Mouse (Mus musculus) liver, adult (tissue): ENCODE measurements at regions not wholly inside any gene's neighbourhood (a gene's known extent, or its start where the extent isn't known, plus 50 kb on each side); places are given as distances from the start of the nearest gene placed in this dataset.

Experiments
- GATA4 ChIP-seq: IDR thresholded peaks from 2 replicates; pipeline ENCODE4 v1.6.1; 2014; ENCODE audit warnings: mild to moderate bottlenecking, low read length; ENCODE audit not compliant: insufficient replicate concordance

DNA sequence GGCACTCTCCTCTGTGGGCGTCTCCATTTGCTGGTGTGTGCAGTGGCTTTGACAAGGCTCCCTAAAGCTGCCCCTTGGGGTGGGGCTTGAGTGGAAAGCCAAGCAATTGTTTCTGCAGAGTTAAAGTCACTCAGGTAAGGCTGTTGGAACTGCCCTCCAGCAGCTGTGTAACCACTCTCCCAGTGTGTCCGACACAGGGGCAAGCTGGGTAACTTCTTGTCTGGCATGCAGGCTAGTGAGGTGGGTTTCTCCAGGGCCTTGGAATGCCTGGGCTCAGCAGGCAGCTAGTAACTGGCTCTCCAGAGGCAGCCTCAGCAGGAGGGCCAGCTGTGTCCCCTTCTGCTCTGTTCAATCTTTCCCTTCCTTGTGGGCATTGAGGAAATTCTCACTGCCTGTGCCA is 199.5 kb upstream of the Gas1 start:
- no peak for TF ChIP-seq GATA4

DNA sequence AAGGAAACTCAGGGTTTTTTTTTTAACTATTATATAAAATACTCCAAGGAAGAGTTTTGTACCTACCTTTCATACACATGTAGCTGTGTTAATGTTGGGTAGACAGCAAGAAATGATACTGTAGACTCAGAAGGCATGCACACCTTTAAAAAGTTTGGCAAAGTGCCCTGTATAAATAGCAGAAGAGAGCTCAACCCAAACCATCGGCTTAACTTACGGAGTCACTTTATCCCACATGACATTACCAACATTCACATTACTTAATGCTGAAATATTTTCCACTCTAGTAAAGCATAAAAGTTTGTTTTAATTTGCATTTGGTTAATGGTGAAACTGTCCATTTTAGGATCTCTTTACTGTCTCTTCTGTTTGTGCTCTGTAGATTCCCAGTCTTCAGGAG is 205.7 kb upstream of the Gas1 start:
- no peak for TF ChIP-seq GATA4

DNA sequence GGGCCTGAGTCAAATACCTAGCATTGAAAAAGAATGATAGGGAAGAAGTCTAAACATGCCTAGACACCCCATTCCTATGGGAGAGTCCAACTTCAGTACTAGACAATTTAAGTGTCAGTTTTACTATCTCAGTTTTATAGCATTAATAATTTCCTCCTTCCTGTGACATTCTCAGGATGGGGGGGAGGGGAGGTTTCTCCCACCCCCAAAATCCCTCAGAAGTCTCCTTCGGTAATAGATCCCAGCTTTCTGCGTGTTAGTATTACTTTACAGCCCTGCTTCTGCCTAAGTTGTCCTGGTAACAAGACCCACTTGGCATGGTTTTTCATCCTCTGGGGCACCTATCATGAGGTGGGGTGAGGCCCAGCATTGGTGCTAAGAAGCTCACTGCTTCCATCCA is 202.9 kb upstream of the Dapk1 start:
- TF ChIP-seq GATA4, result no peak

DNA sequence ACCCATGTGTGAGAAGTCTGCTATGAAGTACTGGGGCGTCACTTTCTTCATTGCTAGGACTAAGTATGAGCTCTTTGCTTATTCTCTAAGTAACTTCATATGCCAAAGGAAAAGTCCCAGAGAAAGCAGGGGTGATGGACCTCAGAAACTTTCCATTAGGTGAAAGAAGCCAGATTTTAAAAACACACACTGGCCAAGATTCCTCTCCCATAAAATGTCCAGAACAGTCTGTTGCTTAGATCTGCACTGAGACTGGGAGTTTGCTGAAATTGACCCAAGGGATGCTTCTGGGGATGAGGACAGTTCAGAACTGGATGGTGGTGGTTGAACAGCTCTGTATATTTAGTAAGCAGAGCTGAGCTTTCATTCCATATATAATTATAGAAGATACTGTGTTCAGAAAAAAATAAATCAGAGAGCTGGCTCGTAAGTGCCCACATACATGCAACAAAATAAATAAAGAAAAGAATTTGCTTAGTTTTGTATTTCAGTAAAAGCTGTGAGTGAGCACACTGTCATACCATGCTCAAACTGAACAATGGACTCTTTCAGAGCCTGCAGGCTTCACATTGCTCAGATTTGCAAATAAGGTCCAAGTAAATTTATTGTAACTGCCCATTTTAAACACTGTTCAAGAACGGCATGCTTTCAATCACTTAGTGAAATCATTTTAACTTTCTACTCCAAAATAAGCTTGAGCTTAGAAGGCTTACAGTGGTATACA is 200.8 kb upstream of the Dapk1 start:
- TF ChIP-seq GATA4, result no peak

GRCm38 (mm10) chr13:60403471-60403870 is 198.3 kb upstream of the Dapk1 start:
- TF ChIP-seq GATA4, result no peak

GRCm38 (mm10) chr13:60407344-60407743 is 194.4 kb upstream of the Dapk1 start:
- TF ChIP-seq GATA4, result no peak

DNA sequence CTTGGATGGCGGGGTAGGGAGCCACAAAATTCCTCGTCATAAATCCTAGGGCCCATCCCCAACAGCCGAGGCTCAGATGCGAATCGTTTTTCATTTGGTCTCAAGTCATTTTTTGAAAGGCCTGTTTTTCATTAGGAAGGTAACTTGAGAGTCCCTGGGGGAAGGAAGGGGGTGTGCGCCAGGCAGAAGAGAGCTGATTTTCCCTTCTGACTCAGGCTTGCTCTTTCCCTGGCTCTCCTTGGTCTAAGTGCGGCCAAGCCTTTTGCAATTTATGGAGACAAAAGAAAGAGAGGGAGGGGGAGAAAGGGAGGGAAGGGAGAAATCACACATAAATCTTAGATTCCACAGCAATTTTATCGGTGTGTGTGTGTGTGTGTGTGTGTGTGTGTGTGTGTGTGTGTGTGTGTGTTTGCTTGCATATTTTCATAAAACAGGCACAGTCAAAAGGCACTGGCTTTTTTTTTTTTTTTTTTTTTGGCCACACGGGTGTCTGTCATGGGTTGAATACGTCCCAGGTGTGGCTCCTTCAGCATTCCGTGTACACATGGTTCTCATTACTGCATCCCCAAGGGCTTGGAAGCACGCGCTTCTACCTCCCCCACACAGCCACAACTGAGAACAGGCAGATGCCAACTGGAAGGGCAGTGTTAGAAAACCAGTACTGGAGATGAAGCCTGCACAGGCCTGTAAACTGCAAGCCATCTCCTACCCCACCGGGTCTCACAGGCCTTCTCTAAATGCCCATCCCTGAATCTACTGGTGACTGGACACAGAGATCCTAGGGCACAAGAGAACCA is 191.8 kb upstream of the Dapk1 start:
- TF ChIP-seq GATA4, result no peak

DNA sequence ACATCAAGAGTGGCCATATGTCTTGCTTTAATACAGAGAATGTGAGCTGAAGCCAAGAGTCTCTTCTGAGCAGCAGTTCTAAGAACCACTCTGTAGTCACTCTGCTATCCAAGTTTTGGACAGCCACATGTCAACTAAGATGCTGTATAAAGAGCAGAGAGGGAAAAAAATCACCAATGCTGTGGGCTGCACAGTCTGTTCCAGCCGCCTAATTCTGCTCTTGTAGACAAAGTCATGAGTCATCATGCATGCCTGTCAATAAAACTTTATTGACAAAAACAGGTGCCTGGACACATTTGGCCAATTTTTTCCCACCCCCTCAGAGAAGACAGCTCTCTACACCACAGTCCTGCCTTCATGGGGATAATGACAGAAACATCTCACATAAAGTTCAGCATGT is 185.7 kb upstream of the Dapk1 start:
- no peak for TF ChIP-seq GATA4

DNA sequence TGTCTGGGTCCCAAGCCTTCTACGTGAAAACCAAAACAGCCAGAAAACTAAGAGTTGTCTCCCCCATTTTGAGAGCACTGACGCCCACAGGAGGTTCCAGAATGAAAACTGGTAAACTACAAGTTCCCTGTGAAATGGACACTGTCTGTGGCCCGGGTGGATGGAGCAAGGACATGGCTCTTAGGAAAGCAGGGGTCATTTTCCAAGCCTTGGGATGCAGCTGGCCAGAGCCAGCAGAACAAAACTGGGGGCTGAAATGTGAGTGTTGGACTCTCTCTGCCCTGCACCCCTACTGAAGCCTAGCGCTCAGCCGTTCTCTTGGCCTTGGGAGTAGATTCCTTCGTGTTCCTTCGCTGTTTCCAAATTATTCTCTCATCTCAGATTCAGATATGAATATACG is 184.7 kb upstream of the Dapk1 start:
- no peak for TF ChIP-seq GATA4

DNA sequence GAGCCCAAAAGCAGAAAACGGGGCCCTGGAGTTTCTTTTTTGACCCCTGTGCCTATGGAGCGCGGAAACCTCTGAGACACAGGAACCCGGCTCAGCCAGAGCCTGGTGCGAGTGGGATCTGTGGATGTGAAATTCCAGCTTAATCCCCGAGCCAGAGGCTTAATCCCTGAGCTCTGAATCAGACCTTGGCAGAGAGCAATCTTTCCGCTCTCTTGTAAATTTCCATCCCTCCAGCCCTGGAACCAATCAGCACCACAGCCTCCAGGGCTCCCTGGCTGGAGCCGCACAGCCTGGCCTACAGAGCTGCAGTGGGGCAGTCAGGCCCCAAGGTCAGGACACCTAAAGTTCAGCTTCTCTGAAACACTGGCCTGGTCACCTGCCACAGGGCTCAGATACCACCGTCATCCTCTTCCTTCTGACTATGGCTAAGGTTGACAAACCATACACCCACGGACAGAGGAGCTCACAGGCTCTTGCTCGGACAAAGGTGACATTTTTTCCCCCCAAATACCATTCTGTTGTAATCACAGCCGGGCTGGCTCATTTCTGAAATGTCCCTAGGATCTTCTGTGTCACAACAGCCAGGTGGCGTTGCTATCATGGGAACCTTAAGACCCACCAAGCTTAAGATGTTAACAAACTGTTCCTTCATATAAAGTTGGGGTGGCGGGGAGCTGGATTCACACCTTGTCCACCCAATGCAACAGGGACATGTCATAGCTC is 184.2 kb upstream of the Dapk1 start:
- TF ChIP-seq GATA4, result no peak

- no peak for TF ChIP-seq GATA4
These were observed 181.4 kb upstream of the Dapk1 start for GRCm38 (mm10) chr13:60420386-60420785.

DNA sequence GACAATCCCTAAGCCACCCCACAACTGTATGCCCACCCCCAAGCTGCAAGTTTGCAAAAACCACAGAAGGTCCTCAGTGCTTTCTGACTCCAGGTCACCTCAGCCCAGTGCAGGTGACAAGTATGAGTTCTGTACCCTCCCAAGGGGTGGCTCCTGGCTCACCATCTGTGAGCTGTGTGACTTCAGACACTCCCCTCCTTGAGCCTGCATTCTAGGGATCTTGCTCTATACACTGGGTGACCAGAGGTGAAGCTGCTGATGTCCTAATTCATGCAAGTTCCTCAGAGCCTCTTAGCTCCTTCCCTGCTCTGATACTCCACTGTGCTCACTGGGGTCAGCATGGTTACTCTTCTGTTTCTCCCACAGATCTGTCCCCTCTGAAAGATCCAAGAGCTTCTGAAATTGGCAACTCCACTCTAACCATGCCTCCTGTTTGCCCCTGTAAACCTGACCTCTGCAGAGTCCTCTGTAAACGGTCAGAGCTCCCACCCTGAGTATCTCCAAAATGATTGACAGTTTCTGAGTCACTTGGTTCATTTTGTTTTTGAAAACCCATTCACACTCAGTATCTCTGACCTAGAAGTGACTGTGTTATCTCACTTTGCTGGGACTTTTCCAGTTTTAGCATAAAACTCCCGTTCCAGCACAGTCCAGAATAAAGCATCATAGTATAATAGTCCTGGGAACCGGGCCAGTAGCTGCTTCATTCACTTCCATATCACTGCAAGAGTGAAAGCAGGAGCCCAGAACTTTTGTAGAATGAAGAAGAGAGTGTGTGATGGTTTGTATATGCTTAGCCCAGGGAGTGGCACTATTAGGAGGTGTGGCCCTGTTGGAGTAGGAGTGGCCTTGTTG is 180.7 kb upstream of the Dapk1 start:
- no peak; the same call in 1 of the 2 replicates for TF ChIP-seq GATA4

GRCm38 (mm10) chr13:60424267-60424666 is 177.5 kb upstream of the Dapk1 start:
- no peak for TF ChIP-seq GATA4

- TF ChIP-seq GATA4, result no peak
These were observed 176.6 kb upstream of the Dapk1 start for GRCm38 (mm10) chr13:60425140-60425539.

GRCm38 (mm10) chr13:60425556-60425955 is 176.2 kb upstream of the Dapk1 start:
- TF ChIP-seq GATA4, result no peak
